Mouse (Mus musculus): ENCODE measurements around the gene Cep104. TPM values are rescaled to one million over a fixed set of nuclear protein-coding genes. Genes with fewer than 3 reads are reported as not detected.

The Cep104 gene
- polyA plus RNA-seq, 1 experiment from 2014 or later: 17.6 TPM

- Histone ChIP-seq H3K27me3 (ENCODE audit: insufficient read depth, low read length) (no peaks in the 10 kb centered on the region), H3K9me3 (ENCODE audit: low read length) (no peaks in the 10 kb centered on the region), H3K4me2 (replicated peaks; ENCODE audit: low read depth, low read length) (no peak overlapping the region), H3K36me3 (ENCODE audit: insufficient read depth, low read length) (no peaks in the 10 kb centered on the region), H3K4me3 (ENCODE audit: low read length) (no peak overlapping the region), H3K9ac (replicated peaks; ENCODE audit: low read length) (no peak overlapping the region), H3K4me1 (ENCODE audit: insufficient read depth, low read length) (no peaks in the 10 kb centered on the region), H3K27ac (ENCODE audit: low read length) (no peak overlapping the region)
- no peak for ATAC-seq (ENCODE audit: low FRiP score, low TSS enrichment)
- 62% methylated on average over 4 of the region's 4 CpGs for WGBS
These were observed 82.7 kb downstream of the Cep104 start for GRCm38 (mm10) chr4:154057696-154058095.

Other genes with a start within 250 kb of the Cep104 start
- gene A430005L14Rik, start 18.0 kb upstream of the Cep104 start, polyA plus RNA-seq (2015; fragmentation: Nextera tagmentation; extraction: Ambion mirVana): 94.6 and 97.5 TPM in 2 replicates
- gene Dffb, start 68 bp upstream of the Cep104 start, polyA plus RNA-seq (2015; fragmentation: Nextera tagmentation; extraction: Ambion mirVana): 14.1 and 14.3 TPM in 2 replicates
- gene Lrrc47, start 36.5 kb downstream of the Cep104 start, polyA plus RNA-seq (2015; fragmentation: Nextera tagmentation; extraction: Ambion mirVana): 16.8 and 21.9 TPM in 2 replicates
- 62.4 and 66.1 TPM in 2 replicates for gene Smim1, start 51.0 kb downstream of the Cep104 start, polyA plus RNA-seq (2015; fragmentation: Nextera tagmentation; extraction: Ambion mirVana)
- 0.07 TPM in 1 of 2 replicates, not detected in the other for gene Ccdc27, start 67.5 kb downstream of the Cep104 start, polyA plus RNA-seq (2015; fragmentation: Nextera tagmentation; extraction: Ambion mirVana)
- 0.31 and 0.44 TPM in 2 replicates for gene Trp73, start 165.0 kb downstream of the Cep104 start, polyA plus RNA-seq (2015; fragmentation: Nextera tagmentation; extraction: Ambion mirVana)
- gene Wrap73, start 167.2 kb downstream of the Cep104 start, polyA plus RNA-seq (2015; fragmentation: Nextera tagmentation; extraction: Ambion mirVana): 41.8 and 46.0 TPM in 2 replicates
- gene Tprgl, start 185.5 kb downstream of the Cep104 start, polyA plus RNA-seq (2015; fragmentation: Nextera tagmentation; extraction: Ambion mirVana): 123 and 136 TPM in 2 replicates
- gene Megf6, start 195.5 kb downstream of the Cep104 start, polyA plus RNA-seq (2015; fragmentation: Nextera tagmentation; extraction: Ambion mirVana): 12.3 and 15.7 TPM in 2 replicates